Mouse (Mus musculus) kidney, adult 2 months (tissue): Measurements from ENCODE around the gene Fbxw5. TPM values are rescaled to one million over a fixed set of nuclear protein-coding genes. Genes with fewer than 3 reads are reported as not detected.
"Not testable (repeated sequence)": the region's sequence is repeated elsewhere in the genome, so short reads cannot be mapped to it uniquely, and the experiment has no call there.

Experiments
- DNase-seq: peaks from one replicate; pipeline ENCODE4 v3.0.0; 2021
- H3K27ac ChIP-seq: fragments of 200-500 bp; 2 replicates; pipeline ENCODE4 v1.5.1; 2012; ENCODE audit warnings: low read depth, low read length, control low read depth, inconsistent platforms; ENCODE audit not compliant: insufficient read depth
- H3K27me3 ChIP-seq: fragments of 200-500 bp; replicated peaks from 2 replicates; pipeline ENCODE4 v1.6.1; 2012; ENCODE audit warnings: mild to moderate bottlenecking, moderate library complexity, low read length, inconsistent platforms; ENCODE audit not compliant: control insufficient read depth, insufficient read depth
- H3K36me3 ChIP-seq: fragments of 200-500 bp; 2 replicates; pipeline ENCODE4 v1.6.1; 2012; ENCODE audit warnings: mild to moderate bottlenecking, moderate library complexity, low read length, inconsistent platforms; ENCODE audit not compliant: control insufficient read depth, insufficient read depth
- H3K4me1 ChIP-seq: fragments of 200-500 bp; 2 replicates; pipeline ENCODE4 v1.6.1; 2011; ENCODE audit warnings: low read length; ENCODE audit not compliant: control insufficient read depth, insufficient read depth
- H3K4me3 ChIP-seq: fragments of 200-500 bp; 2 replicates; pipeline ENCODE4 v1.5.1; 2011; ENCODE audit warnings: mild to moderate bottlenecking, low read depth, low read length, control low read depth; ENCODE audit not compliant: insufficient read depth
- CTCF ChIP-seq: fragments of 200-500 bp; conservative IDR thresholded peaks from 2 replicates; pipeline ENCODE4 v1.5.1; 2011; ENCODE audit warnings: low read depth, mild to moderate bottlenecking, control low read depth, low read length, moderate library complexity, mixed read lengths; ENCODE audit not compliant: insufficient read depth, insufficient read length
- POLR2A ChIP-seq: fragments of 200-500 bp; IDR thresholded peaks from one replicate; pipeline ENCODE4 v1.6.1; 2011; ENCODE audit warnings: low read depth, low read length, control low read depth
- WGBS: fragments of 180-500 bp; shearing (Covaris S2); methylation state at CpG from one replicate; pipeline ENCODE4 v1.1.7; 2018; 5-methylcytosine and 5-hydroxymethylcytosine counted together
- polyA plus RNA-seq: library from polyadenylated mRNA; depleted of rRNA; stranded (reverse); fragments of >200 nt; gene quantifications from 2 replicates; pipeline ENCODE4 v1.2.3, GENCODE M21; 2012; rRNA removed

Gene Fbxw5
- polyA plus RNA-seq, 1 experiment: 48.4 TPM

- H3K36me3 ChIP-seq: no peaks in the 10 kb centered on the region
- no peaks in the 10 kb centered on the region; the same call in 1 of the 2 replicates for H3K4me1 ChIP-seq
- no peak overlapping the region for H3K27ac ChIP-seq
- no peaks in the 10 kb centered on the region for H3K27me3 ChIP-seq
- no peak overlapping the region for H3K4me3 ChIP-seq
- TF ChIP-seq POLR2A (no peak), CTCF (no peak)
- DNase-seq: peak; percentile 17
- WGBS: 62% methylated on average over 9 of the region's 9 CpGs
These were observed 48.8 kb downstream of the Fbxw5 start for GRCm38 (mm10) chr2:25549021-25549991.

- TF ChIP-seq CTCF (peak; percentile 88), POLR2A (no peak)
- Histone ChIP-seq H3K36me3 (no peaks in the 10 kb centered on the region), H3K4me1 (no peaks in the 10 kb centered on the region), H3K27ac (no peak overlapping the region), H3K27me3 (no peaks in the 10 kb centered on the region), H3K4me3 (no peak overlapping the region)
- 15% methylated on average over 5 of the region's 5 CpGs for WGBS
- peak; percentile 83 for DNase-seq
These were observed 50.6 kb downstream of the Fbxw5 start for GRCm38 (mm10) chr2:25551186-25551585.

GRCm38 (mm10) chr2:25553171-25553786, 52.7 kb downstream of the Fbxw5 start:
- not testable (repeated sequence) for H3K27me3 ChIP-seq, H3K36me3 ChIP-seq, H3K4me1 ChIP-seq, H3K4me3 ChIP-seq, H3K27ac ChIP-seq, DNase-seq
- WGBS: 93% methylated on average over 4 of the region's 4 CpGs

Other genes with a start within 250 kb of the Fbxw5 start
- gene Tmem203, start 245.3 kb upstream of the Fbxw5 start, polyA plus RNA-seq: 48.9 and 50.7 TPM in 2 replicates
- gene Tprn, start 238.1 kb upstream of the Fbxw5 start, polyA plus RNA-seq: 81.0 and 85.4 TPM in 2 replicates
- gene Ssna1, start 228.3 kb upstream of the Fbxw5 start, polyA plus RNA-seq: 46.2 and 48.8 TPM in 2 replicates
- gene Anapc2, start 228.3 kb upstream of the Fbxw5 start, polyA plus RNA-seq: 82.6 and 92.3 TPM in 2 replicates
- not detected in 2 replicates for gene Tmem210, start 212.6 kb upstream of the Fbxw5 start, polyA plus RNA-seq
- 2.7 and 3.0 TPM in 2 replicates for gene Lrrc26, start 210.8 kb upstream of the Fbxw5 start, polyA plus RNA-seq
- 0.34 and 0.41 TPM in 2 replicates for gene Grin1, start 181.6 kb upstream of the Fbxw5 start, polyA plus RNA-seq
- gene Man1b1, start 168.4 kb upstream of the Fbxw5 start, polyA plus RNA-seq: 16.6 and 19.6 TPM in 2 replicates
- gene Dpp7, start 144.4 kb upstream of the Fbxw5 start, polyA plus RNA-seq: 167 and 171 TPM in 2 replicates
- 125 and 133 TPM in 2 replicates for gene Uap1l1, start 135.1 kb upstream of the Fbxw5 start, polyA plus RNA-seq
- gene Sapcd2, start 128.4 kb upstream of the Fbxw5 start, polyA plus RNA-seq: 0.20 and 0.34 TPM in 2 replicates
- gene Entpd2, start 104.9 kb upstream of the Fbxw5 start, polyA plus RNA-seq: 18.8 and 23.8 TPM in 2 replicates
- gene Npdc1, start 101.4 kb upstream of the Fbxw5 start, polyA plus RNA-seq: 73.7 and 99.5 TPM in 2 replicates
- gene Fut7, start 77.5 kb upstream of the Fbxw5 start, polyA plus RNA-seq: 0.19 and 0.80 TPM in 2 replicates
- gene Abca2, start 72.0 kb upstream of the Fbxw5 start, polyA plus RNA-seq: 51.0 and 64.0 TPM in 2 replicates
- gene Clic3, start 43.9 kb upstream of the Fbxw5 start, polyA plus RNA-seq: 104 and 130 TPM in 2 replicates
- 49.0 and 53.2 TPM in 2 replicates for gene Paxx, start 39.7 kb upstream of the Fbxw5 start, polyA plus RNA-seq
- 47.2 and 51.6 TPM in 2 replicates for gene Ptgds, start 30.7 kb upstream of the Fbxw5 start, polyA plus RNA-seq
- gene Lcn12, start 6.8 kb upstream of the Fbxw5 start, polyA plus RNA-seq: 0.18 TPM in 1 of 2 replicates, not detected in the other
- gene C8g, start 969 bp downstream of the Fbxw5 start, polyA plus RNA-seq: 20.6 and 22.0 TPM in 2 replicates
- gene Traf2, start 46.2 kb downstream of the Fbxw5 start, polyA plus RNA-seq: 14.8 and 15.3 TPM in 2 replicates
- 195 and 198 TPM in 2 replicates for gene Edf1, start 57.1 kb downstream of the Fbxw5 start, polyA plus RNA-seq
- 1.3 and 2.3 TPM in 2 replicates for gene Mamdc4, start 74.1 kb downstream of the Fbxw5 start, polyA plus RNA-seq
- 74.9 and 92.3 TPM in 2 replicates for gene Phpt1, start 74.5 kb downstream of the Fbxw5 start, polyA plus RNA-seq
- gene Ajm1, start 81.0 kb downstream of the Fbxw5 start, polyA plus RNA-seq: 0.36 and 0.62 TPM in 2 replicates
- 53.8 and 58.9 TPM in 2 replicates for gene Rabl6, start 107.8 kb downstream of the Fbxw5 start, polyA plus RNA-seq
- gene Ccdc183, start 116.9 kb downstream of the Fbxw5 start, polyA plus RNA-seq: 0.03 TPM in 1 of 2 replicates, not detected in the other
- 37.7 and 43.2 TPM in 2 replicates for gene Tmem141, start 121.3 kb downstream of the Fbxw5 start, polyA plus RNA-seq
- gene Fcna, start 127.3 kb downstream of the Fbxw5 start, polyA plus RNA-seq: 1.7 and 3.4 TPM in 2 replicates
- not detected in 2 replicates for gene Lcn8, start 152.4 kb downstream of the Fbxw5 start, polyA plus RNA-seq
- not detected in 2 replicates for gene Lcn5, start 157.2 kb downstream of the Fbxw5 start, polyA plus RNA-seq
- not detected in 2 replicates for gene Lcn6, start 176.0 kb downstream of the Fbxw5 start, polyA plus RNA-seq
- gene Lcn10, start 182.0 kb downstream of the Fbxw5 start, polyA plus RNA-seq: not detected in 2 replicates
- gene Obp2a, start 199.3 kb downstream of the Fbxw5 start, polyA plus RNA-seq: not detected in 2 replicates
- 14.0 and 14.2 TPM in 2 replicates for gene Bmyc, start 206.0 kb downstream of the Fbxw5 start, polyA plus RNA-seq
- not detected in 2 replicates for gene Obp2b, start 236.3 kb downstream of the Fbxw5 start, polyA plus RNA-seq